Mouse (Mus musculus): ENCODE results near the gene Colca2. TPM values are rescaled to one million over a fixed set of nuclear protein-coding genes. Genes with fewer than 3 reads are reported as not detected.
A peak's percentile ranks its signal among the peaks of the same experiment; 100 is the strongest.

Gene Colca2
- 1 to 10 TPM; 2.0 to 3.3 TPM for total RNA-seq (2021)
- long read RNA-seq, experiment 1, partial matches to known transcripts = 0 of 1 reads
- long read RNA-seq, experiment 1, other reads (novel, unspliced or antisense) = 0 of 1 reads
- long read RNA-seq, experiment 2, partial matches to known transcripts = 0 of 5 reads
- long read RNA-seq, experiment 2, other reads (novel, unspliced or antisense) = 2 of 5 reads

DNA sequence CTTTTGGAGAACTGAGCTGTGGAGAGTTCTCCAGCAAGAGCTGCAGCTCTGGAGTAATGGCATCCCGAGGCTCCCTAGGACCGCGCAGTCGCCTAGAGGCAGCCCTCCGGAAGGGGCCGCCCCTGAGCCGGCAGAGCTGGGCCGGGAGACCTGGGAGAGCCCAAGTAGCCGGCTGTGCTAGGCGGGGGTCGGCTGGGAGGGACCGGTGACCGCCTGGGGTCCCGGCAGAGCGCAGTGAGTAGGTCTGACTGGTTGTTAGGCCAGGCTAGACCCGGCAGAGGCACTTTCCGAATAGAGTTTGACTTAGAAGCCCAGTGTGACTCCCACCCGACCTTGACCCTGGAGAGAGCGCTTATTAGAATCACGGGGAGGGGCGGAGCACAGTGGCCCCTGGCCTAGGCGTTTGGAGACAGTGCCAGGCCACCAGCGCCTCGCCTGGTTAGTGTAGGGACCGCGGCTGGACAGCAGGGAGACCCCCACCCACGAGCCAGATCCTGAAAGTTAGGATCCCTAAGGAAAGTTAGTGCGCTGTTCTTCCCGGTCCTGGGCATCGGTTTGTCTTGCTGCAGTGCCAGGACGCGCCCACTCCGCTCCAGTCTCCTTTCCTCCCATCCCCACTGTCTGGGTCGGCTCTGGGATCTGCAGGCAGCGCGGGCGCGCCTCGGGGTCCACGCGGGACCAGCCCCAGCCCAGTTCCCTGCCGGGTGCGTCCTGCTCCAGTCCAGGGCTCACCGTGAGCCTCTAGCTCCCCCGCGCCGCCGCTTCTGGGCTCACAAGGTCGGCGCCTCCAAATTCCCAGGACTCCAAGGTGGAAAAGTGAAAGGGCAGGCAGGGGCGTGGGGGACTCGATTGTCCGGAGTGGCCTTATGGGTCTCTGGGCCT lies at the start of gene Colca2:
Gene Colca2 (minus strand): TSS at position 70 of the 882 bp plus-strand sequence.
- DNase-seq (ENCODE audit: low spot score in 2 of 2) = peak; percentile 77 to 81

DNA sequence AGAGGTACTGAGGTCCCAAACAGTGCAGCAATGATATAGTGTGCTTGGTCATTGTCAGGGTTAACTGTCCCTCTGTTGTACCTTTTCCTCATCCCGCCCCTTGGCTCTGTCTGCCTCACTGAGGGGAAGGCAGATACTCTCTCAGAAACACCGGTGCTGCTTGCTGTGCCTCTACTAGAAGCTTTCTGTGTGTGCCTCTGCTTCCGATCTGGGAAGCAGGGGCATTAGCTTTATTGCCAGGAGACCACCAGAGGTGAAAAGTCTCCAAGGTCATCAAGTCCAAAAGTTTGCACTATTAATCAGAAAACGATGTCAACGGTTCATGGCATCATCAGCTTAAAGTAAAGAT lies 49.2 kb upstream of the Colca2 start:
- no peak for DNase-seq (ENCODE audit: low spot score in 2 of 2)

DNA sequence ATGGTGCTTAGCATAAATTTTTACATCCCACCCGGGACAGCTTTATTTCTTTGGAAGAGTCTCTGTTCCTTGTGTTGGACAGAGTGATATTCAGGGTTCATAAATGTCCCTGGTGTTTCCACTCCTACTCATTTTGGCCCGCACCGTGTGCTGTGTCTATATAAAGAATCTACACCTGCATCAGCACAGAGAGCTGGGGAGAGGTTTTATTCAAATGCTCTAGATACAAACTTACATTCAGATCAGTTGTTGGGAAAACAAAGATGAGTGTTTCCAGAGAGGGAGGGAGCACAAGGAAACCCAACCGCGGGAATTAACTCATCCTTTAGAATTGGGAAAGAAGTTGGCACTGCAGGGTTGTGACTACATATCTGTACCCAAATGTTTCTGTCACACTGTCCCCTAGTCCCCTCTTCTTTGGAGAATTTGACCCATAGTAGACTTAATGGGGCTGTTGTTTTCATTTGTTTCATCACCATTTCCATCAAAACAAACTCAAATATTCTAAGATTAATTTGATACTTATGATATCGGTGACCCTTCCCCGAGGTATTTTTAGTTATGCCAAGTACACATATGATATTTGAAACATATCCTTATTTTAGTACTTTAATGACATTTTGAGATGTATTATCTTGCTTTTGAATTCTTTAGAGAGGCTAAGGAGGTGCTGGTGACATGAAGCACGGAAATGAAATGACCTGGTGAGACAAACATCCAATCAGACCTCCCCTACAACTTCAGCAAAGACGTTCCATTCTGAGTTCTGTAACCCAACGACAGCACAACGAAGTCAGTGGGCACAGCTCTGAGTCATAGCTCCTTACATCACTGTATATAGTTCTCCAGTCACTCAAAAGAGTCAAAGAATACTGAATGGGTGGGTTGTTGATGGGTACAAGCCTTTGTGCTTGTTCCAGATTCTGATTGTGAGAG lies 48.5 kb upstream of the Colca2 start:
- DNase-seq (ENCODE audit: low spot score in 2 of 2) = no peak

DNA sequence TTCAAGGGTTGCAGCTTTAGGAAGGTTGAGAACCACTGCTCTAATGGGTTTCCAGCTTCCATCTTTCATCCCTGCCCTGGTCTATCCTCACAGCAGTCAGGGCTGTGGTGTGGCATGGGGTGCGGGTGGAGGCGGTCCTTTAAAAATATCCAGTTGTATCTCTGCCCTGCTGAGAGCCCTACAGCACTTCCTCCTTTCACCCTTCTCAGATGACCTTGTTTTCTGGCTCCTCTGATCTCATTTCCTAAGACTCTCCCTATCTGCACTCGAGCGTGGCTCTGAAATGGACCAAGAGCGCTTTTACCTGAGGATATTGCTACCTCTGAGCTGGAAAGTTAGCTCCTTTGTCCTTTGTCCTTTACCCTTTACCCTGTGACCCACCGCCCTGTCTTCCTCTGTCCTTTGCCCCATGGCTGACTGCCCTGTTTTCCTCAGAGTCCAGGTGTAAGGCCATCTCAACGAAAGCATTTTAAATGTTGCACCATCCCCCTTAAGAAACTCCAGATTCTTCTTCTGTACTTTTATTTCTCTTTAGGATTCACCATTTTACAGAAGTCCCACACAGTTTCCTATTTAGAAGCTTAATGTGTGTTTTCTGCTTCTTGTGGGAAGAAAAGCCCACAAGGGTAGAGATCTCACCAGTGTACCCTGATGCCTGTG lies 46.2 kb upstream of the Colca2 start:
- no peak for DNase-seq (ENCODE audit: low spot score in 2 of 2)

DNA sequence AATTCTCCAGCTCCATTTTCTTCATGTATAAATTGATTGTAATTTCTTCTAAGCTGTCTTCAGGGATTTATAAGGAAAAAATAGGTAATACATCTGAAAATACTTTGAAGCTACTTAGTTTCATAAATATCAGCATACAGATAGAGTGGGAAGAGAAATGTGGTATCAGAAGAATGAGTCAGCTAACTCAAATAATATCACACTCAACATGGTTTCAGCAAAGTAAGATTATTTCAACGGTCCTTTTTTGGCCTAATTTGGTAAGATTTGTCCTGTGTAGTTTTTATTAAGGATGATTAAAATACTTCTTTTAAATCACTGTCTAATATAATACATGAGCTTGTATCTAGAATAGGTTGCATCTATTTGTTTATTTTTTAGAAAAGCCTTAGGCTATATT lies 41.7 kb upstream of the Colca2 start:
- no peak for DNase-seq (ENCODE audit: low spot score in 2 of 2)

DNA sequence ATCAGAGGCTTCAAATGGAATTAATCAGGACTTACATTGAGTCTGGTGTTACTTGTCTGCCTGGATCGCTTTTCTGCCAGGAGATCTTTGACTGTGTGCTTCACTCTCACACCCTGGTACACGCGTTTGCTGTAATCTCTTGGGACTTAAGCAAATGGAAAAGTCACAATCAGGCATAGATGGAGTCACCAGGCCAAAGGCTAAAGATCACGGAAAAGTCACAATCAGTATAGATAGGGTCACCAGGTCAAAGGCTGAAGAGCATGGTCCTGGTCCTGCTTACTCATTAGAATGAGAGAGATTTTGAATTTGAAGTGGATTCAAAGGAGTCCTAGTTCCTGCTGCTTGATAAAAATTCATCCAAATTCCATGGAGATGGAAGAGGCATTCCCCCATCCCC lies 39.9 kb upstream of the Colca2 start:
- DNase-seq (ENCODE audit: low spot score in 2 of 2) = no peak

DNA sequence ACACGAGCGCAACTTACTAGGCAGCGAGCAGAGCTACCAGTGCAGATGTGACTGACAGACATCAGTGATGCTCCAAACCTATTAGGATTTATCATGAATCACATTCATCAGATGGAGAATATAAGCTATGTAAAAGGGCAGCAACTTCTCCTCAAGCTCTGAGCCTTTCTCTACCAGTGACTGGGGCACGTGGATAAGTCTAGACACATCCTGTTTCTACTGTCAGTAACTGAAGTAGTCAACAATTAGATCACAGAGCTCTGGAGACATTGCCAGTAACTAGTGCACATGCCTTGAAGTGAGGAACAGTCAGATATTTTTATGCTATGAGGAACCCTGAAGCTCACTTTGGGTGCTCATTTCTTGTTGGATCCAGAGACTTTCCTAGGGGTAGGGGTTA lies 39.0 kb upstream of the Colca2 start:
- DNase-seq (ENCODE audit: low spot score in 2 of 2) = no peak

DNA sequence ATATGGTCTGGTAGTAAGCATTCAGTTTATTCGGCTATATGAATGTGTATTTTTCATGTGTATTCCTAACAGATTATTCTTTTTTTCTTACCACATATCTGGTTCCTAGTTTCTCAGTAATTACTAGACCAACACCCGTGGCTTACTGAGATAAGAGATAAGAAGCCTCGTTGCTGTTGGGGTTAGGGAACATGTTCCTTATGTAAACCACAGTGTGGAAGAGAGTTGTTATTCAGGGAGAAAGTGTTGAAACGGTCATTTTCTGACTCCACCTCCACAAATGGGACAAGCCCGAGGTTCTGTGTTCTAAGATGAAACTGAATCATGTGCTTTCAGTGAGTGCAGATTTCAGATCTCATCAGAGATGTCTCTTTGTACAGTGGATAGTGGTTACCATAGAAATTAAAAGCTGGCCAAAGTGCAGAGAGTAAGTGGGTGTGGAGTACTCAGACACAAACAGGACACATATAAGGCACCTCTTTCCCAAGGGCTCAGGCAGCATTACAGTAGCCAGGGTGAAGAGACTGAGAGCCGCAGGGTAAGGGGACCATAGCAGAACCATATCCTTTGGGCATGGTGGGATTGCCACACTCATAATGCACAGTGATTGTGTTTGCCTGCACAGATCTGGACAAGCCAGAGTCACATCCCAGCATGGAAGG lies 37.2 kb upstream of the Colca2 start:
- DNase-seq (ENCODE audit: low spot score in 2 of 2) = no peak

DNA sequence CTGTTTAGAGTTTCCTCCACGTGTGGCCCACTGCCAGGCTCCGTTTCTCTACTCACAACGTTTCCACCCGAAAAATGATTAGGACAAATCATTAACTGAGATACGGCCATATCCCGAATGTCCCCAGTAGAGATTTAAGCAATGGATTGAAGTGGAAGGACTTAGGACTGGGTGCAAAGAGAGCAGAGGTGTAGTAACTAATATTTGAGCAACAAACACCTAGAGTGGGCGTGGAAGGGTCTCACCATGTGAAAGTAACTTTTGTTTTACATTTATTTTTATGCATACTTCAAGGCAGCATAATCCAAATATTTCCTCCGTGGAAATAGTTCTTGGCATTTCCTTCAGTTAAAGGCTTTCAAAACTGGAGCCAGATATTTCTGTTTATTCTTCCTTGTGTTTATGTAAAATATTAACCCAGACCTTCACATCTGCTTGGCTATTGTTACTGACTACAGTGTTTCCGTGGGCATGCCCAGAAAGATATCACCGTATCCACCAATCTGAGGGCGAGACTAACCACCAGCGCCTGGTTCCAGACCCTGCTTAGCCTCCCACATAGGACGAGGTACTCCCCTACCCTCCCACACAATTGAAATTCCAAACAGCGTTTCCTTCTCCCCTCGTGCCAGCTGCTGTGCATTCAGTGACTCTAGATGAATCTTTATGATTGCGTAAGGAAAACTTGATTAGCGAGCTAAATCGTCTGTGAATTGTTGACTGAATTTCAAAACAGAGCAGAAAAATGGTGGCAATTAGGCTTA lies 34.4 kb upstream of the Colca2 start:
- no peak for DNase-seq (ENCODE audit: low spot score in 2 of 2)

DNA sequence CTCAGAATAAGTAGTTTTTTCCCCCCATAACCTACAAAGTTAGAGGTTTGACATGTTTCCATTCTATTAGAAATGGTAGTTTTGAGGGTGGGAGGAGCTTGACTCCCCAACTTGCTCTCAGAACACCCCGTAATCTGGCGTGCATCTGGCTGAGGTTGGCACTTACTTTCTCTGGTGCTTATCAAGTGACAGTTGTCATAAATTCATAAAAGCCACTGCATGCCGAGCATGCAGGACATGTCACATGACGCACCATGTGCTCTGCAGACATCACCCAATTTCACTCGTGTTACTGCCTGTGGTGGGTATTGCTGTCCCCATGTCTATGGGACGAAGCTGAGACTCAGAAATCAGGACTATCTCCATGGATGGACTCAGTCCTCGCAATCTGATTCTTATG lies 32.1 kb upstream of the Colca2 start:
- DNase-seq (ENCODE audit: low spot score in 2 of 2) = no peak

DNA sequence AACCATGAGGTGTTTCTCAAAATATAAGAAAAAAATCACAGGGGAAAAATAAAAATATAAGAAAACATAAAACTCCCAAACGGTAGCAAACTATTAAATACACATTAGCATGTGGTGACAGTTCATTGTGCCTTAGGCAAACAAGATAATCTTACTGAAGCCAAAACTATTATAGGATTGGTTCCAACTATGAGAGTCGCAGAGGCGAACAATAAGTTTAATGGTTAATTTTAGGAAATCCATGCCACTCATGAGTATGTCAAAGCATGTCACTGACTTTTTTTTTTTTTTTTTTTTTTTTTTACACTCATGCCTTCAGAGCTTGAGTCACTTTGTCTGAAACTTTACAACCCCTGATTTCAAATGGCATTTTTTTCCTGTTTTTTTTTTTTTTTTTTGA lies 28.0 kb upstream of the Colca2 start:
- no peak for DNase-seq (ENCODE audit: low spot score in 2 of 2)

DNA sequence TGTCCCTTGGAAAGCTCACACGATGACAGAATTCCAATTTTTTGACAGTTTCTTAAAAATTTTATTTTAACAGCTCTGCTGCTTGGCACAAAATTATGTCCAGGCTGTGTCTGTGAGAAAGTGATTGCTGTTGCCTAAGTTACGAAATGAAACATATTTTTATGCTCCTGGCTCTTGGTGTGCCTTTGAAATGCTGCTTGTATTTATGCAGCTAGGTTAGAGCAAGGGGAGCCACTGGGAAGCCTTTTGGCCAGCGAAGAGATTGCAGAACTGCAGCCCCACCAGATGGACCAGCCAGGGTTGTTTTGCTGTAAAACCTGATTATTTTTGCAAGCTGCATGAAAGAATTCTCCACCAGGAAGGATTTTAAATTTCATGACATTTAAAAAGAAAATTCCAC lies 26.8 kb upstream of the Colca2 start:
- DNase-seq (ENCODE audit: low spot score in 2 of 2) = no peak

DNA sequence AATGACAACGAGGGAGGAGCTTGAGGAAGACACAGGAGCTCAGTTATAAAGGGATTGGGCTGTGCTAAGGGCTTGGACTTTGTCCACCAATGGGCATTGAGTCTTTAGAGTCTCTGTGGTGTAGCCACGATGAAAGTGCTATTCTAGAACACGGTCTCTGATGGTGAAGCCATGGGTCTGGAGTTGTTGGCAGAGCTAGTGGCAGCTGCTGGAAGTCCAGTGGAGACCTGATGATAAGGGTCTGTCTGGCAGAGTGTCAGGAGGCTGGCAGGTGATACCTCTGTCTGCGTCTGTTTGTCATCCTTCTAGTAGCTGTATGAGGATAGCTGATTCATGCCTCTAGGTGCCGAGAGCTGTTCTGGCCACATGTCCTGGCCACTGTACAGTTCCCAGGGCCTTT lies 25.6 kb upstream of the Colca2 start:
- no peak for DNase-seq (ENCODE audit: low spot score in 2 of 2)

DNA sequence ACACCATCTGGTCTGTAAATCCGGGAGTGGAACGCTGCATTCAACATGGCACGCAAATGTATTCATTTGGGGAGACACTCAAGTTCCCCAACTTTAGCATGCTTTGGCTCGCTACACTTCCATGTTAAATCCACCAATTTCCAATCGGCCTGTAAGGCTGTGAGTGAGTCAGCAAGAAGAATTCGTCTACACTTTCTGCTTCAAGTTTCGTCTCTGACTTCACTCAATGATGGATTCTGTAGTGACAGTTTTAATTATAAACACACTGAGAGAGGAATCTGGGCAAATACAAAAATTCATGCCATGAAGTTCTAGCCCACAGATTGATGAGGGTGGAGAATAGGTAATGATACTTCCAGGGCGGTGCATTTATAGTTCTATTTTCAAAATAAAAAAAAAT lies 15.2 kb upstream of the Colca2 start:
- no peak for DNase-seq (ENCODE audit: low spot score in 2 of 2)

DNA sequence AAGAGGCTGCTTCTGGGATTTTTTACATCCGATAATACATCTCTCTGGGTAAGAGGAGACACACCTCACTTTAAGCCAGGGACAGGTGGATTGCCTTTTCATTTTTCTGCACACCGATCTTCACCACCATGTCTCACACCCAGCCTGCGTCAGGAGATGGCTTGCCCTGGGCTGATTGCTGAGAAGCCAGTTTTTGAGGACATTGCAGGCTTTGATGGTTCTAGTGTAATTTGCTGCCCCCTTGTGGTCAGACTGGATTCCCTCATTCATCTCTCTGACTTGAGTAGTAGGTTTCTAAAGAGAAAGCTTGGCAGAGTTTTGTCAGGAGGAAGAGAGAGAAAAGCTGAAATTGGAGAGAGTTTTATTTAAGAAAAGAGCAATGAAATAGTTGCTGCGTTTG lies 14.3 kb upstream of the Colca2 start:
- peak; percentile 55 to 69 for DNase-seq (ENCODE audit: low spot score in 2 of 2)

DNA sequence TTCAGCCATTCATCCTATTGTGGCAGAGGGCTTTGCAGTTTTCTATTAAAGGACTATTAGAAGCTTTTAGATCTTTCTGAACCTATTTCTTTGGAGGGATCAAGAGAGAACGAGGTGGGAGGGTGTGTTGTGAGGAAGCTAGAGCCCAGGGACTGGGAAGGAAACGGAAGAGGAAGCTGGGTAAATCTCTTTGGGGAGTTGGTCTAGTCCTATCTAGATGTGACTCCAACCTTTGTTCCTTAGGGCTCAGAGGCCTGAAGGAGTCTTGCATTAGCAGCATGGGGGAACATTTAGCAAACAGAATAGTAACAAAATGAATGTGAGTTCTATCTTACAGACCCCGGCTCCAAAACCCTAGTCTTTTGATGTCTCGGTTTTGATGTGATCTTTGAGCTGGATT lies 12.6 kb upstream of the Colca2 start:
- DNase-seq (ENCODE audit: low spot score in 2 of 2) = no peak

DNA sequence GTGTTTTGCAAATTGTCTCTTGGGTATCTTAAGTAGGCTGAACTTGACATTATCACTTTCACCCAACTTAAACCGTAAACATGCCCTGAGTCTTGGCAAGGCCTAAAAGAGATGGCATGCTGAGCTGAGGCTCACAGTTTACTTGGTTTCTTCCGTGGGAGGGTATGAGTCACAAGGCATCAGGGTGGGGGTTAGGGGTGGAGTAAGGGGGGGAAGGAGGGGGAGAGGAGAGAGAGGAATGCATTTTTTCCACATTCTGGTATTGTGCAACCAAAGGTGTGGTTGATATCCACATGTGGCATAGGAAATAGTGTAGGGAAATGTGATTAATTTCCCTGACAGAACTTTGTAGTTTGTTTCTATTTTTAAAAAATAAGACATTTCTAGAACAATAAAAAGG lies 7.7 kb upstream of the Colca2 start:
- DNase-seq (ENCODE audit: low spot score in 2 of 2) = no peak

DNA sequence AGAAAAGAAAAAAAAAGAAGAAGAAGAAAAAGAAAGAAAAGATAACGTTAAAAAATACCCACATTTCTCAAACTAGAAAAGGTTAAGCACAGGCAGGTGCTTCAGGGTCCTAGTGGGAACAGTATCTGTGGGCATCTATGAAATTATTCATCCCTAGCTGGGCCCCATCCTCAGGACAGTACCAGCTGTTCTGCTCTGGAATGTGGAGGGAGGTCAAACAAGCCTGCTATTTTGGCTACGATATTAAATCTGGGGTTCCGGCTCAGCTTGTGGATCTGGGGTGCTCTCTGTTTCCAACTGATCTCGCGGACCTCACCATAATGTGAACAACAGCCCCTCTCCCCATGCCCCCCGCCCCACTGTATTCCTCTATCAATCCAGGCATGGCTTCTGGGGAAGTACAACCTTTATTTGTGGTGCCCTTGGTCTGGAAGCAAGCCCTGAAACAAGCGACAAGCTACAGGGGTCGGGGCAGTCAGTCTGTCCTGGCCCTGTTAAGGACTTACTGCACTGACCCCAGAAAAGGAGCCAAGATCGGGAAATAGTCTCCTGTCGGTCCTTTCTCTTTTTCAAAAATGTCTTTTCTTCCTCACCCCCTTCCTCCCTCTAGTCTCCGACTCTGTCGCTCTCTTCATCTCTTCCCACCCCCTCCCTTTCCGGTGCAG lies 403 bp downstream of the Colca2 start:
- no peak for DNase-seq (ENCODE audit: low spot score in 2 of 2)

DNA sequence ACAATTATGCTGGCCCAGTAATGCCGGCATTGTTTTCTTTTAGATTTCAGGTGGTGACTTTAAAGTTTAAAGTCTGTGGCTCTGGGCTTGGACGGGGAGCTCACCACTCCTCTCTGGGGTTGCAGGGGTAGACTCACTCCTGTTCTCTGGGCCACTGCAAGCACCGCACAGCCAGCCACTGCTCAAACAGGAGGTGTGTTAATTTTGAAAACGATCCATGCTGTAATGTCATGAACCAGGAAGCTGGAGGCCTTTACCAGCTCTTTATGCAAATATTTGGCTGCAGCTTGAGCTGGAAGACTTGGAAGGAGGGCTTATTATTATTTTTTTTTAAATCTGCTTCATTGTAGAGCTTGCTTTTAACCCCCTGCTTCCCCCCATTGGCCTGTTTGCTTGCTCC lies 3.7 kb downstream of the Colca2 start:
- DNase-seq (ENCODE audit: low spot score in 2 of 2) = no peak
